Mouse (Mus musculus) neural tube, embryonic 15.5 days (tissue): ENCODE data around the gene Gm14862. TPM values are rescaled to one million over a fixed set of nuclear protein-coding genes. Genes with fewer than 3 reads are reported as not detected.

Experiments
- ATAC-seq: fragments of 200-750 bp; cut with Nextera tagmentation; 2 replicates; pipeline ENCODE4 v1.8.0; 2017; ENCODE audit warnings: mild to moderate bottlenecking, moderate TSS enrichment, moderate library complexity; ENCODE audit not compliant: low FRiP score
- H3K27ac ChIP-seq: fragments of 300-500 bp; sonication (generic); replicated peaks from 2 replicates; pipeline ENCODE4 v1.5.1; 2015; ENCODE audit warnings: mild to moderate bottlenecking, inconsistent platforms
- H3K27me3 ChIP-seq: fragments of 300-500 bp; sonication (generic); replicated peaks from 2 replicates; pipeline ENCODE4 v1.6.1; 2015; ENCODE audit warnings: inconsistent platforms
- H3K36me3 ChIP-seq: fragments of 300-500 bp; sonication (generic); 2 replicates; pipeline ENCODE4 v1.6.1; 2015; ENCODE audit warnings: inconsistent platforms
- H3K4me1 ChIP-seq: fragments of 300-500 bp; sonication (generic); 2 replicates; pipeline ENCODE4 v1.6.1; 2015; ENCODE audit warnings: inconsistent platforms
- H3K4me2 ChIP-seq: fragments of 300-500 bp; sonication (generic); 2 replicates; pipeline ENCODE4 v1.6.1; 2015; ENCODE audit warnings: inconsistent platforms, mild to moderate bottlenecking, moderate library complexity
- H3K4me3 ChIP-seq: fragments of 300-500 bp; sonication (generic); replicated peaks from 2 replicates; pipeline ENCODE4 v1.5.1; 2015; ENCODE audit warnings: mild to moderate bottlenecking, inconsistent platforms
- H3K9ac ChIP-seq: fragments of 300-500 bp; sonication (generic); replicated peaks from 2 replicates; pipeline ENCODE4 v1.6.1; 2015; ENCODE audit warnings: mild to moderate bottlenecking, inconsistent platforms
- H3K9me3 ChIP-seq: fragments of 300-500 bp; sonication (generic); replicated peaks from 2 replicates; pipeline ENCODE4 v1.6.1; 2016; ENCODE audit warnings: inconsistent platforms
- WGBS: fragments of 180-500 bp; shearing (Covaris S2); methylation state at CpG from one replicate; pipeline ENCODE4 v1.1.7; 2015; ENCODE audit warnings: mixed read lengths; 5-methylcytosine and 5-hydroxymethylcytosine counted together
- polyA plus RNA-seq: library from polyadenylated mRNA; unstranded; fragments of >200 nt; fragmentation: Nextera tagmentation; extraction: Ambion mirVana; gene quantifications from 2 replicates; pipeline ENCODE4 v1.2.1, GENCODE M21; 2015

Gene Gm14862
- polyA plus RNA-seq, 1 experiment from 2014 or later, result not detected

DNA sequence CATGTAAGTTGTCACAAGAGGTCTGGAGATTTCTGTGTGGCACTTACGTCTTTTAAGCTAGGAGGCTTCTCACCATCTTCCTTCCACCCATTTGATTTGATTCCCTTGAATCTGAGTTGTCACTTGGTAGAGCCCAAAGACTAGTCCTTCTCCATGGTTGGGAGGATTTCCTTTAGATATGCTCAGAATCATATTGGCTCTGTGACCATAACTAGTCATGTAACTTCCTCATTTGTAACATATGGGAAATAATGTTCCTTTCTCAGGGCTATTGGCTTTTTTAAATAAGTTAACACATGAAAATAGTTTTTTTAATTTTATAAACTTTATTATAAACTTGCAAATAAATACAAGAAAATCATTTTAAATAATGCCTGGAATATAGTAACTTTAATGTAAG, 2.6 kb upstream of the Gm14862 start:
- Histone ChIP-seq H3K9ac (no peak overlapping the region), H3K27me3 (no peaks in the 10 kb centered on the region), H3K4me1 (no peaks in the 10 kb centered on the region), H3K4me2 (no peak overlapping the region), H3K27ac (no peak overlapping the region), H3K4me3 (no peak overlapping the region), H3K9me3 (no peaks in the 10 kb centered on the region), H3K36me3 (no peaks in the 10 kb centered on the region)
- no peak for ATAC-seq
- WGBS, result 75% methylated on average over 1 of the region's 1 CpGs

DNA sequence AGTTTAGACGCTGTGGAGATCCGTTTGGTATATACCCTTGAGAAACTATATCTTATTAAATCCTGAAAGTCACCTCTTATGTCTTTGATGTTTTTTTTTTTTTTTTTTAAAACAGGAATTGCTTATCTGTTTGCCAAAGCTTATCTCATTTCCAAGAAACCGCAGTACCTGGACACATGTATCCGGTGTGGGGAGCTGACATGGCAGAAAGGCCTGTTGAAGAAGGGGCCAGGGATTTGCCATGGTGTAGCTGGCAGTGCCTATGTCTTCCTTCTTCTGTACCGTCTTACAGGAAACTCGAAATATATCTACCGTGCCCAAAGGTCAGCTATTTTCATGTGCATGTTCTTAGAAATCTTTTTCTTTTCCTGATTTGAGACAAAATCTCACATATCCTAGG, 1.1 kb upstream of the Gm14862 start:
- H3K4me3 ChIP-seq, result no peak overlapping the region
- ATAC-seq, result no peak
- WGBS, result 91% methylated on average over 7 of the region's 7 CpGs

DNA sequence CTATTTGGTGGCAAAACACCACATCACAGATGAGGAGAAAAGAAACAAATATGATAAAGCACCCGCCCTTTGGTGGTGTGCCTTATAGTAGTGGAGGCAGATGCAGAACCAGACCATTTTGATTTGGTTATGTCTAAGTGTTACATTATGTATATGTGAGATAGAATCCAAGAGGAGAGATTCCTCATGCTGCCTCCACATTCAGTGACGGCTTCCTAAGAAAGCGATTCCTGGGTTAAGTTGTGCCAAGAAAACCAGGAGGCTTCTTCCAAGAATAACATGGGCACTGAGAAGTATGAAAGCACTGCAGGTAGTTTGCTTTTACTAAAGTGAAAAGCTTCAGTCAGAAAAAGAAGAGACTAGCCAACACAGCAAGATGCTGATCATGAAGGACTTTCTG, 1.8 kb downstream of the Gm14862 start:
- H3K9me3 ChIP-seq, result no peaks in the 10 kb centered on the region
- H3K4me1 ChIP-seq, result no peaks in the 10 kb centered on the region
- 92% methylated on average over 3 of the region's 3 CpGs for WGBS
- H3K36me3 ChIP-seq, result no peaks in the 10 kb centered on the region
- H3K4me2 ChIP-seq, result no peak overlapping the region
- H3K27ac ChIP-seq, result no peak overlapping the region
- no peak overlapping the region for H3K4me3 ChIP-seq
- ATAC-seq, result no peak
- no peak overlapping the region for H3K9ac ChIP-seq
- H3K27me3 ChIP-seq, result no peaks in the 10 kb centered on the region

More for the DNA sequence above, 1.1 kb upstream of the Gm14862 start:
- no peak overlapping the region for H3K27ac ChIP-seq
- no peak overlapping the region for H3K4me2 ChIP-seq
- no peak overlapping the region for H3K9ac ChIP-seq
- no peaks in the 10 kb centered on the region for H3K27me3 ChIP-seq
- H3K9me3 ChIP-seq, result no peaks in the 10 kb centered on the region
- H3K4me1 ChIP-seq, result no peaks in the 10 kb centered on the region
- no peaks in the 10 kb centered on the region for H3K36me3 ChIP-seq

DNA sequence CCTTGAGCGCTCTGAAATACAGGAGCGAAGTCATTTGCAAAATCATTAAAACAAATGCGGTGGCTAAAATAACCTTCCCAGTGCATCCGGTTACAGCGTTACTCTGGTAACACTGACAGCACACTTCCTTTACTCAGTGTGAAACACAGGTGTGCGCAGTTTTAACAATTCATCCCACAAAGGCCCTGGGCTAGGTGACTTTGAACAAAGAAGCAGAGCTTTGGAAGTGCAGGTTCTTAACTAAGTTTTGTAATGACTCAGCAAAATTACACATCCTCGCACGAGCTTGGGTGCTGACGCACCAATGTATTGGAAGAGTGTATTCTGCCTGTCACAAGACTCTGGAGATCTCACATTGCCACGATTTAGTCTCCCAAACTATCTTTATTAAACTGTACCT, 2.7 kb downstream of the Gm14862 start:
- H3K27ac ChIP-seq, result no peak overlapping the region
- no peaks in the 10 kb centered on the region for H3K27me3 ChIP-seq
- H3K9me3 ChIP-seq, result no peaks in the 10 kb centered on the region
- H3K36me3 ChIP-seq, result no peaks in the 10 kb centered on the region
- no peaks in the 10 kb centered on the region for H3K4me1 ChIP-seq
- no peak for ATAC-seq
- H3K4me3 ChIP-seq, result no peak overlapping the region
- WGBS, result 81% methylated on average over 10 of the region's 10 CpGs
- H3K9ac ChIP-seq, result no peak overlapping the region
- no peak overlapping the region for H3K4me2 ChIP-seq

DNA sequence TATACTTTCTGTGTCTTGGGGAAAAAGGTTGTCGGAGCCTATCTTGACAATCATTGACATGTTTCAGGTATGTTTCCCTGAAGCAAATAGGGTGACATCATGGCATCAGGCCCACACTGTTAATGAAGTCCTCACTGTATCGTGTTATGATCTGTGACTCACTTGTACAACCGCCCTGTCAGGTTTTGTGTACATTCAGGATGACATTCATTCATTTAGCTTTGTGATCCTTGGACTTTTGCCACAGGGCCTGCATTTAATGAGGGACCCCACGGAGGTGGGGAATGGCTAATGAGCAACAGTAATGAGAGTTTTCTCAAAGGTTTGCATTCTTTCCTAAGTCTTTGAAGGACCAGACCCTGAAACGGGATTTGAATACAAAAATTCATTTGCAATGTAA, 7.8 kb downstream of the Gm14862 start:
- ATAC-seq, result no peak

DNA sequence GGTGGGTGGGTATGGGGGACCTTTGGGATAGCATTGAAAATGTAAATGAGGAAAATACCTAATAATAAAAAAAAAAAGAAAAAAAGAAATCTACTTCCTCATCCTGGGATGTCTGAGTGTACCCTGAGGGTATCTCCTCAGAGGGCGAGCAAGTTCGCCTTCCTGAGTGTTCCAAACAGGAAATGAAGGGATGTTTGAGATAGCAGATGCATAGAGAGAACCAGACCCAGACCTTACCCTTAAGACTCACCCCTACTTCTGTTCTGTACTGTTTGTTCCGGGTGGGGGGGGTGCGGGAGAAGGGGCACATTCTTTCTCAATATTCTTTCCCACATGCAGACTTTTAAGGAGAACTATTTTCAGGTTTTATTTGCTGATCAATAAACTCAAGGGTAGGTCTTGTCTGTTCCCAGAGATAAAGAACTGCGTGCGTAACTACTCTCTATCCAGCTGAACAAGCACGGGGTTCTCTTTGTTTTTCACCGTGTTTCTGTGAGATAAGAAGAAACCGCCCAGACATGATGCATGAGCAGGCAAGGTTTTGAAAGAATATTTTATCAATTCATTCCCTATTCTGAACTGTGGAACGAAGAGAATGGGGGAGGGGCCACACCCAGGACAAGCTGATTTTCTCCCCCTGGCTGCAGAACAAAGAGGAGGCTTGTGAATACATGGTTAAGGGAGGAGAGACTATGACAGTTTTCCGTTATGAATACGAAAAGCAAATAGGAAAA, 11.9 kb downstream of the Gm14862 start:
- WGBS, result 77% methylated on average over 12 of the region's 12 CpGs
- Histone ChIP-seq H3K4me2 (no peak overlapping the region), H3K27ac (no peak overlapping the region)

More for the DNA sequence above, 7.8 kb downstream of the Gm14862 start:
- no peak overlapping the region for H3K27ac ChIP-seq
- H3K4me3 ChIP-seq, result no peak overlapping the region
- no peaks in the 10 kb centered on the region for H3K36me3 ChIP-seq
- H3K4me1 ChIP-seq, result no peaks in the 10 kb centered on the region
- 56% methylated on average over 5 of the region's 5 CpGs for WGBS
- no peaks in the 10 kb centered on the region for H3K27me3 ChIP-seq
- H3K9me3 ChIP-seq, result no peaks in the 10 kb centered on the region
- H3K4me2 ChIP-seq, result no peak overlapping the region
- no peak overlapping the region for H3K9ac ChIP-seq

DNA sequence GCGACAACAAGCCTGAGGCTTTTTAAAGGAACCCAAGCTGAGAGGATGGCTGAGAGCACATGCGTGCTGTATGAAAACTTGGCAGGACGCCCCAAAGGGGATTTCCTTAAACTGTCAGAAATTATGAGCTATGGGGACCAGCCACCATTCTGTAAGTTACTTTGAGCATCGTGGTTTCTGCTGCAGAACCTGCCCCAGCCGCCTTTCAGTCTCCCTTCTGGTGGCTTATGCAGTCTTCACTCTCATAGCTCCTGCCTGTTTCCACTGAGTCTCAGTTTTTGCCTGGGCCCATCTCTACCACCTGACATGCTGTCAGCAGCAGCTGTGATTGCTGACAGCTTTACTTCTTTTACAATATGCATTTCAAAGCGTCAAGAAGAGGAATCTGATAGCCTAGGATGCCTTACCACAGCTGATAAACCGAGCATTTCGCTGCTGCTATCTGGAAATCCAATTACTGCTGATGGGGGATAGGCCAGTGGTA, 13.3 kb downstream of the Gm14862 start:
- Histone ChIP-seq H3K27ac (no peak overlapping the region), H3K36me3 (no peaks in the 10 kb centered on the region), H3K4me1 (no peaks in the 10 kb centered on the region), H3K27me3 (no peaks in the 10 kb centered on the region), H3K9me3 (no peaks in the 10 kb centered on the region), H3K4me3 (no peak overlapping the region), H3K9ac (no peak overlapping the region), H3K4me2 (no peak overlapping the region)
- ATAC-seq, result no peak
- WGBS, result 56% methylated on average over 8 of the region's 8 CpGs

More for the DNA sequence above, 11.9 kb downstream of the Gm14862 start:
- no peaks in the 10 kb centered on the region for H3K9me3 ChIP-seq
- H3K4me1 ChIP-seq, result no peaks in the 10 kb centered on the region
- H3K36me3 ChIP-seq, result no peaks in the 10 kb centered on the region
- no peaks in the 10 kb centered on the region for H3K27me3 ChIP-seq
- no peak overlapping the region for H3K9ac ChIP-seq
- no peak for ATAC-seq
- H3K4me3 ChIP-seq, result no peak overlapping the region

DNA sequence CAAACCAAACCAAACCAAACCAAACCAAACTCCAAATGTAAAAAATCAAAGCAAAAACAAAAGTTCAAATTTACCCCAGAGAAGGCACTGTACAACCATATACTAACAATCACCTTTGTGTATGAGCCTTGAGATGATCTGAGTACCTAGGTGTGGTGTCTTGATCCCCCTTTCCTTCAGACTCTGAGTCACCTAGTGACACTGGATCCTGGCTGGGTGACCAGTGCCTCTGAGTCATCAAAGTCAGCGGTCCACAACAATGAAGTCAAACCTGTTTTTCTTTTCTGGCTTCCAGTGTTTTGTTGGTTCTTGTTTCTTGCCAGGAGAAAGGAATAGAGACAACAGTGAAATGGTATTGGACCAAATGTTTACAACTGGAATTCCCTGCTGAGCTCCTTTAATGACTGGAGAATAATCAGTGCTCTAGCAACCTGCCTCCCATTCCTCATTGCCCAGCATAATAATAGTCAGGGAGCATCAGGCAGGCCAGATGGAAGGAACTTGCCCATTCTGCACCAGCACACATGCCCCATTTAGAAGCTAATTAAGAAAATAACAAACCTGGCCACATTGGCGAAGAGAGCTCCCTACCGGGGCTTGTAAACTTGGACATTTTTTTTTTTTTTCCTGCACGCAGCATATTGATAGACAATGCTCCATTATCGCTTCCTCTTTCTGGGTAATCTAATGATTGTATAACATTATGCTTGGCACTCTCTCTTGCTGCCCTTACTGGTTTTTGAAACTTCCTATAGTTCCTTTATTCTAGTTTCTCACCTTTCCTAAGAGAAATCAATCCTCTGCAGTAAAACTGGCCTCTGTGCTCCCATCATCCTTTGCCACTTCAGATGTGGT, 15.7 kb downstream of the Gm14862 start:
- no peaks in the 10 kb centered on the region for H3K4me1 ChIP-seq
- no peaks in the 10 kb centered on the region for H3K27me3 ChIP-seq
- no peak for ATAC-seq
- H3K4me2 ChIP-seq, result no peak overlapping the region
- H3K9me3 ChIP-seq, result no peaks in the 10 kb centered on the region
- peak overlapping the region; percentile 51; the same call in 1 of the 2 replicates for H3K27ac ChIP-seq
- H3K36me3 ChIP-seq, result no peaks in the 10 kb centered on the region
- H3K9ac ChIP-seq, result no peak overlapping the region
- no peak overlapping the region for H3K4me3 ChIP-seq
- WGBS, result 57% methylated on average over 5 of the region's 5 CpGs

DNA sequence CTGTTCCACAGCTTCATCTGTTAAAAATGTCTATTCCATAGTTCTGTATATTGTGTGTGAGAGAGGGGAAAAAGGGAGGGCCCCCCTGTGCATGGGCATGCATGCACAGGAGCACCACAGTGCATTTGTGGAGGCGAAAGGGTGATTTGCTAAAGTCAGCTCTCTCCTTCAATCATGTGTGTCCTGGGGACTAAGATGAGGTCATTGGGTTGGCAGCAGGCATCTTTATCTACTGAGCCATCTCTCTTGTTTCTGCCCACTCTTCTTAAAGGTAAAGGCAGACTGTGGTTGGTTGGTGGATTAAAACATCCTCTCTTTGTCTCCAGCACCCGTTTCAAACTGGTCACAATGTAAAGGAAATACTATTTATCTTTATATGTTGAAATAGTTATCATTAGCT, 29.6 kb downstream of the Gm14862 start:
- no peak for ATAC-seq
- Histone ChIP-seq H3K4me1 (no peaks in the 10 kb centered on the region), H3K27me3 (no peaks in the 10 kb centered on the region), H3K4me2 (no peak overlapping the region), H3K4me3 (no peak overlapping the region), H3K9ac (no peak overlapping the region), H3K9me3 (no peaks in the 10 kb centered on the region), H3K27ac (no peak overlapping the region), H3K36me3 (no peaks in the 10 kb centered on the region)
- WGBS, result 80% methylated on average over 2 of the region's 2 CpGs

DNA sequence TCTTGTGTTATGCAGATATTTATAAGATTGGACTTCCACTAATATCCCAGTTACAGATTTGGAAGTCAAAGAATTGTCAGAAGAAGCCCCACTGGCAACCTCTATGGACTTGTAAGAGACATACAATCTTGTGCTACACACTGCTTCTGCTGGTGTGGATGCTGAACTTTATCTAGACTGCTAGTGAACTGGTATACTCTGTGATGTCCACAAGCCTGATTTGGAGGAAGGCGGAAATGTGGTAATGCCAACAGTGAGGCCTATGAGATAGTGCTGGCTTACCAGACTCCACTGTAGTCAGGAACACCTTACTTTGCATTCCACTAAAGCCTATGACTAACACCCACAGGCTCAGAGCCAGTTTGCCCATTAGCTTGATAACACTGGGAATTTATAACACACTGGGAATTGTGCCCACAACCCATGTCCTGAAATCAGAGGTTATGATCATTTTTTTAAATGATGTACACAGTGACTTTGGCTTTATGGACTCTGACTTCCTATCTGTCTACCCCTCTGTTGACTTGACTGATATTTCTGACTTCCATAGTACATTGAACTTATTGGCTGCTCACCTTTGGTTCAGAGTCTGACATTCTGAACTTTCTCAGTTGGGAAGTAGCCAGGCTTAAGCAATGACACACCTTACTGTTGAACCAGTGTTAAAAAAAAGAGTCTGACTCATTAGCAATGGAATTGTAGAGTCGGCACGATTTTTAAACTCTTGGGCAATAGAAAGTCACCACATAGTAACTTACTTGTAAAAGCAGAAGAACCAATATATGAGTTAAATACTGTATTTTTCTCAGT, 34.1 kb downstream of the Gm14862 start:
- no peak overlapping the region for H3K4me3 ChIP-seq
- WGBS, result 92% methylated on average over 3 of the region's 3 CpGs
- no peaks in the 10 kb centered on the region for H3K27me3 ChIP-seq
- H3K27ac ChIP-seq, result no peak overlapping the region
- no peak overlapping the region for H3K4me2 ChIP-seq
- H3K9me3 ChIP-seq, result no peaks in the 10 kb centered on the region
- H3K9ac ChIP-seq, result no peak overlapping the region
- H3K36me3 ChIP-seq, result no peaks in the 10 kb centered on the region
- ATAC-seq, result no peak
- no peaks in the 10 kb centered on the region for H3K4me1 ChIP-seq

DNA sequence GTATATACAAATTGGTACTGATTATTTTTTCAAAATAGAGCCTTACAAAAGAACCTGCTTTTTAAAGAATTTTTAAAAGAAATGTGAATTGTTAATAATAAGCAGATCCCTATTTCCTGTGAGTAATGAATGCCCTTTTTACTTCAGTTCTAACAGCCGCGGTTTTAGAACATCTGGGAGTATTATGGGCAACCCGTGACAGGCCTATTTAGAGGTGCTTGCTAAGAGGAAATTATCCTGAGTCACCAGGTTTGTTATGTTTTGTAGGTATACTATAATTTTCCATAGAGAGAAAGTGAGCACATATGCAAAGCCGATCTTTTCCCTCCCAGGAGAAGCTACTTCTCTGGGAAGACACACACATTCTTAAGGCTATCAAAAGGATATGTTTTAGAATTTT, 35.0 kb downstream of the Gm14862 start:
- Histone ChIP-seq H3K27me3 (no peaks in the 10 kb centered on the region), H3K4me1 (no peaks in the 10 kb centered on the region), H3K4me2 (no peak overlapping the region), H3K9ac (no peak overlapping the region), H3K4me3 (no peak overlapping the region), H3K9me3 (no peaks in the 10 kb centered on the region), H3K27ac (no peak overlapping the region), H3K36me3 (no peaks in the 10 kb centered on the region)
- 85% methylated on average over 4 of the region's 4 CpGs for WGBS
- ATAC-seq, result no peak
